Mouse (Mus musculus) layer of hippocampus, adult 11-12 months (tissue): Measurements from ENCODE around the gene Fzr1.

Experiments
- DNase-seq: peaks from one replicate; pipeline ENCODE4 v3.0.0; 2022; ENCODE audit warnings: low spot score

Gene Fzr1

GRCm38 (mm10) chr10:81355533-81355932 lies 22.8 kb downstream of the Fzr1 start:
- no peak for DNase-seq

- DNase-seq: no peak
Observed at GRCm38 (mm10) chr10:81354738-81355477, 23.4 kb downstream of the Fzr1 start.

GRCm38 (mm10) chr10:81351678-81352291 lies 26.5 kb downstream of the Fzr1 start:
- DNase-seq: no peak

- peak; percentile 100 for DNase-seq
Observed at GRCm38 (mm10) chr10:81350351-81351063, 27.8 kb downstream of the Fzr1 start, which contains the start of gene Hmg20b. Gene Hmg20b (minus strand): TSS chr10:81350480.

GRCm38 (mm10) chr10:81349961-81350350 lies 28.4 kb downstream of the Fzr1 start:
- DNase-seq: no peak

- no peak for DNase-seq
Observed at GRCm38 (mm10) chr10:81349146-81349545, 29.2 kb downstream of the Fzr1 start.

GRCm38 (mm10) chr10:81346453-81347067 lies 31.8 kb downstream of the Fzr1 start:
- no peak for DNase-seq

GRCm38 (mm10) chr10:81345162-81345534 lies 33.2 kb downstream of the Fzr1 start:
- no peak for DNase-seq

GRCm38 (mm10) chr10:81344421-81345161 lies 33.7 kb downstream of the Fzr1 start:
- no peak for DNase-seq

- DNase-seq: no peak
Observed at GRCm38 (mm10) chr10:81342686-81343505, 35.4 kb downstream of the Fzr1 start, which contains the start of gene Gipc3. Gene Gipc3 (minus strand): TSS chr10:81343266.

- DNase-seq: no peak
Observed at GRCm38 (mm10) chr10:81341333-81341949, 36.9 kb downstream of the Fzr1 start.

GRCm38 (mm10) chr10:81340551-81341332 lies 37.6 kb downstream of the Fzr1 start:
- DNase-seq: no peak

- DNase-seq: no peak
Observed at GRCm38 (mm10) chr10:81336558-81336957, 41.8 kb downstream of the Fzr1 start.

- no peak for DNase-seq
Observed at GRCm38 (mm10) chr10:81335393-81336340, 42.6 kb downstream of the Fzr1 start.

GRCm38 (mm10) chr10:81334324-81334723 lies 44.0 kb downstream of the Fzr1 start:
- no peak for DNase-seq

GRCm38 (mm10) chr10:81332277-81332676 lies 46.0 kb downstream of the Fzr1 start:
- DNase-seq: no peak

- DNase-seq: no peak
Observed at GRCm38 (mm10) chr10:81330007-81330406, 48.3 kb downstream of the Fzr1 start.

- no peak for DNase-seq
Observed at GRCm38 (mm10) chr10:81329194-81329975, 48.9 kb downstream of the Fzr1 start.
